Mouse (Mus musculus) stomach, postnatal 0 days (tissue): ENCODE results near the gene Drc7.

Experiments used
- CTCF ChIP-seq: IDR thresholded peaks from 2 replicates; pipeline ENCODE4 v1.5.1; 2016; ENCODE audit warnings: antibody characterized with exemption, low read depth, mild to moderate bottlenecking, moderate library complexity
- EP300 ChIP-seq: optimal IDR thresholded peaks from 2 replicates; pipeline ENCODE3; 2016; ENCODE audit warnings: antibody characterized with exemption

GRCm38 (mm10) chr8:95054438-95054837, 465 bp upstream of the Drc7 start:
- no peak for TF ChIP-seq EP300
- no peak for TF ChIP-seq CTCF
